Mouse (Mus musculus) right cerebral cortex, postnatal 25 days (tissue): ENCODE measurements around the gene St3gal4.

Source experiments
- DNase-seq: peaks from one replicate; pipeline ENCODE4 v3.0.0; 2022

The St3gal4 gene

DNA sequence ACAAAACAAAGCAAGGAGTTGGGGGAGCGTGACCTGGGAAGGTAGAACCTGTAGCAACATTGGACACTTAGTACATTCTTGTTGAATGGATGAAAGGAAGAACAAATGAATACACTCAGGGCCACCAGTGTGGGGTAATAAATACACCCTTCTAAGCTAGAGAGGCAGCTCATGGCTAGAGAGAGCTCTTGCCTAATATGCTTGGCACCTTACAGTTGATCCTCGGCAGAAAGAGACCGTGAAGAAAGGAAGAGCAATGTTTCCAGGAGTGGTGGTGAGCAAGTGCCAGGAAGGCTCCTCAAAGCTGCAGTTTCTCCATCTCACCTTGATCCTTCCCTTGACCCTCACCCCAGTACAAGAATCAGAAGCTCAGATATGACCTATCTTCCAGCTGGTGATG is 9.5 kb upstream of the St3gal4 start:
- DNase-seq = no peak

DNA sequence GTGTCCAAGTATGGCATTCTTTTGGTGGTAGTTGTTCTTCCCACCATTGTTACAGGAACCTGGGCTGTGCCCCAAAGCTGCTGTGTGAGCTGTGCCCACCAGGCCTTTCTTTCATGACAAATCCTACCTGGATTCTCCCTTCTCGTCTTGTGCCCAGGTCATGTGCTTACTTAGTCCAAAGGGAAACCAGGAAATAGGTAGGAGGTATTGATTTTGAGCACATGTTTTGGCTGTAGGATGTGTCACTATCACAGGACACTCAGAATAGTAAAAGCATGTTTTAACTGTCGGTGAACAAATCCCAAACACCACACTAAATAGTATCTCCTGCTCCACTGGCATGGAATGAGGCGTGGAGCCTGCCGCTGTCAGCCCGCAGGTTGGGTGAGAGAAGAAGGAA is 8.5 kb upstream of the St3gal4 start:
- DNase-seq = no peak

- DNase-seq = no peak
Observed at GRCm38 (mm10) chr9:35127147-35127546, 8.1 kb upstream of the St3gal4 start.

DNA sequence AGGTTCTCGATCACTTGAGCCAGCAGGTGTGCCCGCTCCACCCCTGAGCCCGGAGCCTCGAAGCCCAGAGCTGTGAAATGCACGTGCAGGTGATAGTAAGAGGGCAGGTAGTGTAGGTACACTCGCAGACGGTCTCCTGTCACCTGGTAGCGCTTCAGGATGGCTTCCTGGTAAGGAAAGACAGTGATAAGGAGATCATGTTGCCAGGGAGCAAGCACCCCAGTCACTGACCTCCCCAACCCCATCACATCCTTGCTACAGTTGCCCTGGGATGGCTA is 5.5 kb upstream of the St3gal4 start:
- DNase-seq = no peak

- no peak for DNase-seq
Observed at GRCm38 (mm10) chr9:35123804-35124677, 5.0 kb upstream of the St3gal4 start.

DNA sequence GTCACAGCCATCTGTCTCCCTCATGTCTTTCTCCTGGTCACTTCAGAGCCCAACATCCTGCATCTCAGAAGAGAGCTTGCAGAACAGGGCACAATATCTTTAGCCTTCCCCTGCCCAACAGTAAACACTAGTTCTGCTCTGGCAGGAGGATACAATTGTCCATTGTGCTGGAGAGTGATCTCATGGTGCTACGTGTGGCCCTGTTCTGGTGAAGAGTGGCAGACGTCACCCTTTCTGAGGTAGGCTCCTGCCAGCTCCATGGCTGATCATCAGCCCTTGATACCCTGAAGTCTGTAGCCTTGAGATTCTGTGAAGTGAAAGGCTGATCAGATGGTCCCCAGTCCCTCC is 4.4 kb upstream of the St3gal4 start:
- no peak for DNase-seq

DNA sequence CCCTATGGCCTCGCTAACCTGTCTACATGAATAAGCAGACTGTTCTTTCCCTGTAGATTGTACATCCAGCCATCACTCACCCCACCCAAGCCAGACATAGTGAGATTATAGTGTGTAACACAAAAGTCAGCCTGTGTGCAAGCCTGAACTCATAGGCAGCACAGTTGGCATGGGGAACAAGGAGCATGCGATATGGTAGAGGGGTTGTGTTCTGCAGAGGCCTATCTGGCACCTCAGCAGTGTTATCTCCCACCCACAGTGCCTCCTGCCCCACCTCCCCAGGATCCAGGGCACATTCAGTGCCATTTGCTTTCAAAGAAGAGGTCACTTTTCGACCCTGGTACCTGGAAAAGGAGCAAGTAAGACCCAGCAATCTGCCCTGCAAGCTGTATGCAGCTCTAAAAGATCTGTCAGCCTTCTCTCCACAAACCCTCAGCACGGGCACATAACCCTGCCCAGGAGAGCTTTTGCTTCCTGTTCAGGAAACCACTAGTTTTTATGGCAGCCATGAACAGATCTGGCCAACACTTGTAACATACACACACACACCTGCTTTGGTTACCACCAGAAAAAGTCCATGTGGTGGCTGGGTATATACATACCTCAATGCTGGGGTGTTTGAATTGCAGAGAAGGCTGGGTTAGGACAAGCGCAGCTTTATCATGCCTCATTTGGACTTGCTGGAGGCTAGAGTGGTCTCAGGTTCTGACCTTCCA is 3.6 kb upstream of the St3gal4 start:
- no peak for DNase-seq

DNA sequence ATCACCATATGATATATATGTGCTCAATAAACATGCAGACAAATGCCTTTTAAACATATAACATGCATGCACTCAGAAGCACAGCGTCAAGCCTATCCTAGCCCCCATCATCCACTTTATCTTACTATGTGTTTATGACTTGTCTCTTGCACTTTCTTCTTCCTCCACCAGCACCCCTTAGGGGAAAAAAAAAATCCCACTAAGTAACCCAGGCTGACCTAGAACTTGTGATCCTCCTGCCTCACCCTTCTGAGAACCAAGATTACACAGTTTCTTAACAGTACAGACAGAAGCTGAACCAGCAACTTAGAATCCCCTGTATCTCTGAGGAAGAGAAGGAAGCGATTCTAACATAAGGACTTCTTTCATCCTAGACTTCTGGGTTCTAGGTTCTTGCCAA is 505 bp downstream of the St3gal4 start:
- DNase-seq = no peak

DNA sequence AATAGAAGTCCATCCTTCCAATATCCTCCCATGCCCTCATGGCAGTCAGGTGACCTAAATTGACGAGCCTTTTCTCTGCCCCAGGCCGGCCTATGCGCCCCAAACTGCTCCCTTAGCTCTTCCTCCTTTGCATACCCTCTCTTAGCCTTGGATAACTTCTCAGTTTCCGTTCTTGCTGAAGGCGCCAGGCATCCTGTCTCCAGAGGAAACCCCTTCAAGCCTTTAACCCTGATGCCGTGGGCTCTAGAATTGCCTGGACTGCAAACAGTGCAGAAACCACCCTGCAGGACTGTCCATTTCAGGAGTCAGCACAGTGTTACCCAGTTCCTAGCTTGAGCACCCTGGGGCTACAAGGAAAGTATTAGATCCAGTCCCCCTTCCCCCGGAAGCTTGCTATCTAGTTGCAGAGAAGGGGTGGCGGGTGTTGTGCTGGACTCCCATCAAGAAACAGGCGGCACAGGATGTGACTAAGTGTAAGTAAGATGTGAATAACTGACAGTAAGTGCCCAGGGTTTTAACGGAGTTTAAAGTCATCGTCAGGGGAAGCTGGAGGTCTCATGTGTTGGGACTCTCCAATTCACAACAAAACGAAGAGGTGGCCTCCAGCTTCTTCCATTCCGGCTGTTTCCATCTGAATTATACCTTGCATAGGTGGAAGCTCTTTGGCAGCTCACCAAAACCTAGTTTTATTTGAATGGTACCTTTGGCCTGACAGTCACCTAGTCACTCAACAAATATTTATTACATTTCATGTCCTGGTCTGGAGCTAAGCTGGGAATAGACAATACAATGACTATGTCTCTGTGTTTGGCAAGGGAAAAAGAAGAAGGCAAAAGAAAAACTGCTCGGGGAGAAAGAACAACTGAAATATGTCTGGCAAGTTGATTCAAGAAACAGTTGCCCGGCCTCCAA is 1.4 kb downstream of the St3gal4 start:
- DNase-seq = peak; percentile 25

GRCm38 (mm10) chr9:35116391-35117381 is 2.4 kb downstream of the St3gal4 start:
- DNase-seq = peak; percentile 78

DNA sequence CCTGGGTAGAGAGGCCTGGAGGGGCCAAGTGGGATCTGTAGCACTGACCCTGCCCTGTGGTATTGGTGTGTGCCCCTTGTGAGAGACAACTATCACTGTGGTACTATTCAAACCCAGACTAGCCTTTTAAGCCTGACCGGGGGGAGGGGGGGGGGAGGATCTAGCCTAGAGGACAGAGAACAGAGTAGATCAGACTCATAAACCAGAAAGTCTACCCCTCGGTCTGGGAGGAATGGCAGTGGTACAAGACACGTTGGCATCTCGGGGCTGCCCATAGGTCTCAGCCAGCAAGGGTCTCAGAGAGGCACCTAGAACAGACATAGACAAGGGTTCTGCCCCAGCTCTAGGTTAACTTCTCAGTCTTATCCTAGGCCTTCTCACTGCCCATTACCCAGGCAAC is 3.3 kb downstream of the St3gal4 start:
- DNase-seq = no peak

DNA sequence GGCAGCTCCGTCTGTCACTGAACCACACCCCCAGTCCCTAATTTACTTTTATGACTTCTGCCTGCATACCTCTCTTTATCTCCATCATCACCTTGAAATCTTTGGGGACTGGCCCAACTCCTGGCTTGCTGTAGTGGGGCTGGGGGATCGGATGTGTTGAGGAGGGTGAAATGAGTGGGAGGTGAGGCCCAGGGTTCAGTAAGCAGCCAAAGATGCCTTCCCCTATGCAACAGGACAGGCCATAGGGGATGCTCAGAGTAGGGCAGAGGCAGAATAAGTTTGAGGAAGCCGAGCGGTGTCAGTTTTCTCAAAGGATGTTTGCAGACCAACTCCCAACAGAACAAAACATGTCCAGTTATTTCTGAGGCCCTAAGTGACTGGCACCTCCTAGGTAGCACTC is 3.8 kb downstream of the St3gal4 start:
- no peak for DNase-seq

- no peak for DNase-seq
Observed at GRCm38 (mm10) chr9:35114234-35114633, 4.8 kb downstream of the St3gal4 start.

DNA sequence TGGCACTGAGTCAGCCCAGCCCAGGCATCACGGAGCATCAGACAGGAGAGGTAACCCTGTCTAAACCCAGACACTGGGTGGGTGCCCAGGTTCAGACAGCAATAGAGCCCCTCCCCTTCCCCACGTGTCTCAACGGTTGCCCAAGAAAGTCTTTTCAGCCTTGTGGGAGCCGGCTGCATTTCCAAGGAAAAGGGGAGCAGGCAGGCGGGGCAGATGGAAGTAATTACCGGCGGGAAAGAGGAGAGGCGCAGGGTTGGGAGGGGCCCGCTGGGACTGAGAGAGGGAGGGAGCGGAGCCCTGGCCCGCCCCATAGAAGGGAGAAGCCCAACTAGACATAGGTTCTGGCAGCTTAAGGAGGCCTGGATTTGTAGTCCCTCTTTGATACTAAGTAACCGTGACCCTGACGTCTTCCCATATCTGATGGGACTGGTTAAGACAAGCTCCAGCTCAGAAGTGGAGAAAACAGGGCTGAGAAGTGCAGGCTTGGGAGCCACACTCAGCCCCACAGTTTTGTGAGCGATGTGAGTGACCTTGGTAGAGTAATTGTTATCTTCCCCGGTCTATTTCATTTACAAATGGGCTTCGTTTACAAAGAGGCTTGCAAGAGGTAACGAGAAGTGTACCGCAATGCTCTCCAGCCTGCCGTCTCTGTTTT is 7.0 kb downstream of the St3gal4 start:
- no peak for DNase-seq

DNA sequence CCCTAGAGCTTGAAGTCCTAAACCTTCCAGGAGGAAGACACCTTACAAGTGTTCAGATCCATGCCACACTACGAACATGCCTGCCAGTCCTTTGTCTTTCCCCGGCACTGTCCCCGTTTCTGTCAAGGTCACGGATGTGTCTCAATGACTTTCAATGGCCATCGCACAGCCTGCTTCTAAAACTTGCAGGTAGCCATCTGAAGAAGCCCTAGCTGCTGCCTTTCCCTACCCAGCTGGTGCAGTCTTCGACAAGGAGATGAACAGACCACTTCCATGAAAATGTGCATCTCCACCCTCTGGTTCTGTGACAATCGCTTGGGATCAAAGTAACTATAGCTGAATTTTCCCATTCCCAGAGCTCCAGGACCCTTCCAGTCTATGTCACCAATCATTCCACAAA is 7.6 kb downstream of the St3gal4 start:
- no peak for DNase-seq

DNA sequence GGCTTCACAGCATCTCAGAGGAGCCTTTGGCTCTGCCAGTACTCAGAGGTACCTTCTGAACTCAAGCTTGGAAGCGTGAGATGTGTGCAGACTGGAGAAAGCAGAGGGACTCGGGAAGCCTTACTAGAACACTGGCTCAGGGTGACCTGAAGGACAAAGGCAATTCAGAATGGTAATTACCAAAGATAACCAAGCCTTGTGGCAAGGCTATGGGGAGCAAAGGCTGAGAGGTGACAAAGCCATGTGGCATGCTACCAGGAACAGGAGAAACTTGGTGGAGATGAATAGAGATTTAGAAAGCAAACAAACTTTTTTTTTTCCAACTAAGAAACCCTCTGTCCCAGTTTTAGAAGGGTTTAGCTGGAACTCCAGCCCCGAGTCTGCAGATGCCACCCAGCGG is 8.5 kb downstream of the St3gal4 start:
- no peak for DNase-seq

DNA sequence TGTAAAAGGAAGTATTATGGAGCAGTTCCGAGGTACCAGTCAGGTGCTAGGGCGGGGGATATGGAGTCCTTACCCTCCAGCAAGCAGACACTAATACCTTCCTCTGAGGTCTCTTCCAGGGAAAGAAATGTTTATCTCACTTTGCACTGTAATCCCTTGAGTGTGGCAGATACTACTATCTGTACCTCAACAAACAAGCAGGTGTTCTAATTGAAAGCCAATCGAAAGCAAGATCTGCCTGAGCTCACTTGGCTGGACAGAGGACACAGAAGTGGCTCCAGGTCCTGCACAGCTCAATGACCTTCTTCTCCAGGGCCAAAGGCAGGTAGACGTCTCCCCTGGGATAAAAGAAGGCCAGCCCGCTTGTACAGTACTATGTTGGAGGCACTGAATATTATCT is 9.0 kb downstream of the St3gal4 start:
- no peak for DNase-seq

DNA sequence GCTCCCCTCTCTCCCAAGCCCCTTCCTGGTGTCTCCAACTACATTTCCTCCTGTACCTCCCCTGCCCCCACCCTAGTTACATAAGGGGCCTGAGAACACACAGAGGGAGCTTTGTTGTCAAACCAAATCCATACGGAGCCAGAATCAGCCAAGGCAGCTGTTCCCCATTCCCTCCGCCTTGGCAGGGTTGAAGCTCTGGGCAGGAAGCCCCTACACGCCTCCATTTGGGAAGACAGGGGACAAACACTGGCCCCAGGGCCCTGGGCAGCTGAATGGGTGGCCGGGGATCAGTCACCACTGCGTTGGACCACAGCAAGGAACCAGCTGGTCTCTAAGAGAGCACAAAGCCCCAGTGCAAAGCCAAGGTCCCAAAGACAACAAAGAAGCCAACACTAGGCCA is 10.2 kb downstream of the St3gal4 start:
- peak; percentile 70 for DNase-seq

DNA sequence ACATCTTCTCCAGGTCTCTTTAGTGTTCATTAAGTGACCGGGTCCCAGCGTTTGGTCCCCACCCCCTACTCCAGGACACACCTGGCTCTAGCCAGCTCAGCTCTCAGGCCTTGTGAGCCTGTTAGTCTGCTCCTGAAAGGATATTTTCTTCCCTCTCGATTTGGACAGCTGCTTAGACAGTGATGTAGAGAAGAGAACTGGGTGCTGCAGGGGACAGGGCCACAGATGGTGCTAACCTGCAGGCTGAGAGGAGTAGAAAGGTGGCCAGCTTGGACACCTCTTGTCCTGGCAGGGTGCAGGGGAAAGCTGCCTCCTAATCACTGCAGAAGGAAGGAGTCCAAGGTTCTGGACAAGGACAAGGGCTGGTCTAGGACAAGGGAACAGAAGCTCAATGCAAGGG is 11.0 kb downstream of the St3gal4 start:
- no peak for DNase-seq

GRCm38 (mm10) chr9:35107396-35107795 is 11.7 kb downstream of the St3gal4 start:
- no peak for DNase-seq

DNA sequence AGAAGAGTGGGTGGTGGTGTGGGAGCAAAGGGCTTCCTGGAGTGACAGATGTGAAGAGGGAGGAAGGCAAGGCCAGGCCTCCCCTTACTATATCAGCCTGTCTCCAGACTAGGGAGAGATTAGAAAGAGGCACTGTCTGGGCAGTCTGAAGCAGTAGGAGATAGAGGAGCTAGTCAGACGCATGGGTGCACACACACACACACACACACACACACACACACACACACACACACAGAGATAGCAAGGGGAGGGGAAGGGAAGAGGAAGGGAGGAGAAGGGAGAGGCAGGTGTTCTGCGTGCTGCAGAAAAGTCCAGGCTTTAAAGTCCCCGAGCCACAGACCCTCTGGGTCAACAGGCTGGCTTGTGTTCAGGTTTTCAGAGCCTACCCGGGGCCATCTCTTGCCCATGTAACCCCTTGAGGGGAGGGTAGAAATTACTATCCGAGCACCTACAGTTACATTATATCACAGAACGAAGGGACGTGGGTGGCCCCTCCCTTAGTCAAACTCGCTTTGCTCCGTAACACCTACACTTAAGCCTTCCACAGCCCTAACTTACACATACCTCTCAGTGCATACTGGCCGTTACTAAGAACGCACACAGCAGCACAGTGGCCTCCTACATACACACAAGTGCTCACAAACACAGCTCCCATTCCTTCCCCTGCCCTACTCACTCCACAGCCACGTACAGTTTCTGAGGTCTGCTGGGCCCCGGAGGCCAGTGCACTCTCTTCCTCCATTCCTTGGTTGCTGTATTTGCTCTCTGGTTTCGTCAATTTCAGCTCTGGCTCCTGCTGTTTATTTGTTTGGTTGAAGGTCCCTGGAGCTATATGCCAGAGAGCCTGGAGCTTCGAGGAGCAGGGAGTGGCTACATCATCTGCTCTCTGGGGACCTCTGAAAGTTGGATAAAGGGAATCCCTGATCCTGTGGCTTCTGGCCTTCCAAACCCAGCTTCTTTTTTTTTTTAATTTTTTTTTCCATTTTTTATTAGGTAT is 12.9 kb downstream of the St3gal4 start:
- DNase-seq = no peak
